Mouse (Mus musculus) neural tube, postnatal 0 days (tissue): Measurements from ENCODE around the gene Isg20l2. TPM values are rescaled to one million over a fixed set of nuclear protein-coding genes. Genes with fewer than 3 reads are reported as not detected.

ENCODE experiments used
- polyA plus RNA-seq: library from polyadenylated mRNA; unstranded; fragments of >200 nt; fragmentation: Nextera tagmentation; extraction: Ambion mirVana; gene quantifications from 2 replicates; pipeline ENCODE4 v1.2.1, GENCODE M21; 2015

Isg20l2 gene
- 15.5 and 16.3 TPM in 2 replicates for polyA plus RNA-seq

DNA sequence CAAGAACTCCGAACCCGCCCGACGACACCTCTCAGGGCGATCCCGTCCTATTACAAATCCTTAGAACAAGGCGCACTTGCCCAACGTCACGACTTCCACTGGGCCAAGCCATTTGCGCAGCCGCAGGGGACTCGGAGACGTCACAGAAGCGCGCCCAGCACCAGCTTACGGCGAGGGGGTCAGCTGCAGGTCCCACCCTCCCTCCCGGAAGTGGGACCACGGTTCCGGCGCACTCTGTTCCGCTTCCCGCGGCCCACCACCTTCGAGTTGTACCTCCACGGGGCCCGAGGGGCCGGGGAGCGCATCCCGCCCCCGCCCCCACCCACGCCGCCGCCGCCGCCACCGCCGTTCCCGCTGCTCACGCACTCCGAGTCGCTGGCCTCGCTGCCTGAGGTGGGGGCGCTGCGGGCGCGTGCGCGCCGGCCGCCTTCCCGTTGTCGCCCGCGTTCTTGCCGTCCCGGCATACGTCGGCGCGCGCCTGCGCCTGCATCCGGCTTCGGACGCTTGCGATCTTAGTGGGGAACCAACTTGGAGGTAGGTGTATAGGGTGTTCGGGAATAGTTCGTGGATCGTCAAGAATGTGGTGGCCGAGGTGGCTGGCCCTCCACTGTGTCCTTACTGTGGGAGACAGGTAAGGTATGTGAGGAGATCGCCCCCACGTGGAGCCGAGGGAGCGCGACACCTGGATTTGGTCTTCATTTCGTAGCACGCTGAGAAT is at the start of gene Isg20l2, which contains the start of gene Rrnad1:
Gene Isg20l2 (plus strand): TSS at position 237 of the 718 bp plus-strand sequence.
Gene Rrnad1 (minus strand): TSS at position 640 of the 718 bp plus-strand sequence.

DNA sequence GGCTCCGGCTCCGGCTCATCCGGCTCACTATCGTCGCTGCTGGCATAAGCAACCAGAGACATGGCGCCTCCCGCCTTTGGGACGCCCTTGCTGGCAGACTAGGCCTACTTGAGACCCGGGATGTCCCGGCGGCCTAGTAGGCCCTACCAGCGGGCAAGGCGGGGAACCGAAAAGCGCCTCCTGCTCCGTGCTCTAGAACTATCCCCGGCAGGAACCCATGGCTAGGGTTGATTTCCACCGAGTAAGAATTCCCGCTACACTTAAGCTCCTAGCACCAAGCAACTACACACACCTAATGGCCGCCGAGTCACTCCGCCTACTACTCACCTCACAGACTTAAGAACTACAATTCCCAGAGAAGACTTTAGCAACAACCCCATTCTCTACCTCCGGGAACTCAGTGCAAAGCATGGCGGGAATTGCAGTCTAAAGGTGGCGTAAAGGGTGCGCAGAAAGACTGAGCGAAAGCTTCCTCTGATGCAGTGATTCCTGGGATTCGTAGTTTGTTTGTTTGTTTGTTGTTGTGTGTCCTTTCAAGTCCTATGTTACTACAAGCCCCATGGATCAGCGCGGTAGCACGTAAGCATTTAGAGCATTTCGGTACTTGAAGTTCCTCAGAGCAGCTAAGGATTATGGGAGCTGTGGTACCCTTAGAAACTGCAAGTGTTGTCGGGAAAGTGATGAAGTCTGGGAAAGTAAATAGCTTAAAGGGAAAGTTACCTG is 44.7 kb upstream of the Isg20l2 start, which contains the start of gene Prcc:
Gene Prcc (minus strand): TSS at position 328 of the 723 bp plus-strand sequence.

DNA sequence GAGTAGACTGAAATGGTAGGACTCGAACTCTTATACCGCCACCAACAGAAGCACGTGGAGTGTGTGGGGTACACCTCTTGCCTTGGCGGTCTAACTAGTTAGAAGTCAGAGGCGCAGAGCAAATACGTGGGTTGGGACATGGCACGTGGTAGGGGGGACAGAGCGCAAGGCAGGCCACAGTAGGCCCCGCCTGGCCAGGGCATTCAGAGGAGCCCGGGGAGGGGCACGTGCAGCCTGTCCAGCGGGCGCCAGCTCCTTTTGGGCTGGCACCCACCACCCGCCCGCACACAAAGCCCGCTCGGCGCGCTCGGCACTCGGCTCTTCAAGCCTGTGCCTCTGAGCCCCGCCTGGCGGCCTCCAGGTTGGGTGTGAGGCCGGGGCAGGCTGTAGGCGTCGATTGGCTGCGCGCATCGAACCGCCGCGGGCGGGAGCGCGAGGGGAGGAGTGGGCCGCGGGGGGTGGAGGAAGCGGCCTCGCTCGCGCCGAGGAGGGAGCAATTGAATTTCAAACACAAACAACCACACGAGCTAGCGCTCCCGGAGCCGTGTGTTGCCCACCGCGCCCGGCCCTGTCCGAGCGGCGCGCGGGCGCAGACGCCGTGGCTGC is 24.1 kb upstream of the Isg20l2 start, which contains the start of gene Hdgf:
Gene Hdgf (plus strand): TSS at position 442 of the 606 bp plus-strand sequence.

DNA sequence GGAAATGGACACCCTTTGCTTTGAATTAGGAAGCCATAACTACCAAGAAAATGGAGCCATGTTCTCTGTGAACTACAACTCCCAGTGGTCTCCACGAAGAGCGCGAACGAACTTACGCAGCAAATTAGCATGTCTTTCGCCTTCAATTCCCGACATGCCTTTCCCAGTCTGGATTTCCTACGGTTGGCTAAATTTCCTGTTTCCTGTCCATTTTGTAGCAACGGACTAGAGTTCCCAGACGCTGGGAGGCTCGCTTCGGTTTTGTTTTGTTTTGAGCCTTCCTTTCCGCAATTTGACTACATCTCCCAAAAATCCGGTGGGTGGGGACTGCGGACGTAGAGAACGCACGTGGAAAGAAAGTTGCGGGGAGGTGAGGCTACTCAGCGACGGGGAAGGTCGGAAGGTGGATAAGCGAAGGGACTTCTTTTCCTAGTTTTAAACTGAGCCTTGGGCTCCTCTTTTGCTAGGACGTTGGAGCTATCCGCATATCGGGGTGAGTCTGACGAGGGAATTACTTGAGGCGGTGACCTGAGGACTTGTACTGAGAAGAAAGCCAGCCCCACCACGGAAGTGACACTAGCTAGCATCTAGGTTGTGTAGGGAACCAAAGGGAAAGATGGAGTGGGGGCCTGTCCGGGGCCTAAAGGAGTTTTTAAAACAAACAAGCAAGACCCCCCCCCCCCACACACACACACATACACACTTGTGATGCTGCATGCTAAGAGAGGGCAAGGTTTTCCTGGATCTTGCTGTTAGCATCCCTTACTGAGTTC is 10.6 kb upstream of the Isg20l2 start, which contains the start of gene Mrpl24:
Gene Mrpl24 (plus strand): TSS at position 171 of the 773 bp plus-strand sequence.

DNA sequence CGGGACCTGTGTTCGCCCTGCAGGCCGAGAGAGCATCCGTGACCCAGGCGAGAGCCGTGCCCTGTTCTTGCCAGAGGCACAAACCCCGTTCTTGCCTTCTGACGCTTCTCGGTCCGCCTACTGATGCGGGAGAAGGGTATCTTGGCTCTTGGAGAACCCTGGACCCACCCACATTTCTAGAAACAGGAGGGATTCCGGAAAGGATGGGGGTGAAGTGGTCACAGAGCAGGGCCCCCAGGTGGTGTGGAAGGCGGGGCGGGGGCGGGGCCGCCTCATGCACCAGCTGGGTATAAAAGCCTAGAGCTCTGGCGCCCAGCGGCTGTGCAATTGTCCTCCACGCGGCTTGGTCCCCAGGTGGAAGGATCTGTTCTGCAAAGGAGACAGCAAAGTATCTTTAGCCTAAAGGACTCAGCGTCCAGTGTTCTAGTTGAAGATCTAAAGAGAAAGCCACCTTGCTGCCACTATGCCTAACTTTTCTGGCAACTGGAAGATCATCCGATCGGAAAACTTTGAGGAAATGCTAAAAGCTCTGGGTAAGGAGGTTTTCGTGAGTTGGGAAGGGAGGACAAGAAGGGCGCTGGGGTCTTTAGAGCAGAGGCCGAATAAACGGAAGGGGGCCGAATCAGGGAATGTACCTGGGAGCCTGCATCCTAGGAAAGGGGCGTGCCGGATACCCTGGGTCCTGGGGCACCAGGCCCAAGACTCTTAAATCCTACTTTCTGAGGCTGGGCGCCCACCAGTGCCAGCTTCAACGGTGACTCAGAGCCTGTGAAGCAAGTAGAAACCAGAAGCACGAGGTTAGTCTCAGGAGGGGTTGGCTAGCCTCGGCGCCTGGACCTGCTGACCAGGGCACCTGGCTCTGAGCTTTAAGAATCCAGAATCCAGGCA is 18.5 kb downstream of the Isg20l2 start, which contains the start of gene Crabp2:
Gene Crabp2 (plus strand): TSS at position 289 of the 888 bp plus-strand sequence.

GRCm38 (mm10) chr3:87970939-87971488 is 40.9 kb downstream of the Isg20l2 start, which contains the start of gene Nes:
Gene Nes, plus strand, starts transcription at chr3:87971078.

Other genes with a start within 250 kb of the Isg20l2 start
- 1.4 TPM in 2 replicates for gene Lrrc71, start 181.7 kb upstream of the Isg20l2 start, polyA plus RNA-seq
- 1.9 and 13.1 TPM in 2 replicates for gene Ntrk1, start 135.2 kb upstream of the Isg20l2 start, polyA plus RNA-seq
- gene Insrr, start 133.4 kb upstream of the Isg20l2 start, polyA plus RNA-seq: 0.19 and 0.23 TPM in 2 replicates
- gene Pear1, start 106.0 kb upstream of the Isg20l2 start, polyA plus RNA-seq: 7.2 and 7.6 TPM in 2 replicates
- not detected in 2 replicates for gene Sh2d2a, start 83.6 kb upstream of the Isg20l2 start, polyA plus RNA-seq
- gene Prcc, start 44.7 kb upstream of the Isg20l2 start, polyA plus RNA-seq: 16.3 and 16.7 TPM in 2 replicates
- 126 and 131 TPM in 2 replicates for gene Hdgf, start 24.0 kb upstream of the Isg20l2 start, polyA plus RNA-seq
- 49.6 and 51.7 TPM in 2 replicates for gene Mrpl24, start 10.8 kb upstream of the Isg20l2 start, polyA plus RNA-seq
- gene Rrnad1, start 403 bp downstream of the Isg20l2 start, polyA plus RNA-seq: 14.0 and 18.9 TPM in 2 replicates
- gene Crabp2, start 18.4 kb downstream of the Isg20l2 start, polyA plus RNA-seq: 35.8 and 56.7 TPM in 2 replicates
- gene Nes, start 40.8 kb downstream of the Isg20l2 start, polyA plus RNA-seq: 9.6 and 10.4 TPM in 2 replicates
- 283 and 338 TPM in 2 replicates for gene Bcan, start 69.9 kb downstream of the Isg20l2 start, polyA plus RNA-seq
- 0.79 and 0.92 TPM in 2 replicates for gene Hapln2, start 97.3 kb downstream of the Isg20l2 start, polyA plus RNA-seq
- 29.4 and 33.1 TPM in 2 replicates for gene Gpatch4, start 112.8 kb downstream of the Isg20l2 start, polyA plus RNA-seq
- gene Naxe, start 128.2 kb downstream of the Isg20l2 start, polyA plus RNA-seq: 166 TPM in 2 replicates
- gene Ttc24, start 148.0 kb downstream of the Isg20l2 start, polyA plus RNA-seq: not detected in 2 replicates
- 1.1 and 1.7 TPM in 2 replicates for gene Iqgap3, start 151.7 kb downstream of the Isg20l2 start, polyA plus RNA-seq
- gene Mef2d, start 212.1 kb downstream of the Isg20l2 start, polyA plus RNA-seq: 14.9 and 18.3 TPM in 2 replicates